Mouse (Mus musculus) liver, embryonic 14.5 days (tissue): Measurements from ENCODE around the gene Ncam1. TPM values are rescaled to one million over a fixed set of nuclear protein-coding genes. Genes with fewer than 3 reads are reported as not detected.

Source experiments
- ATAC-seq: fragments of 200-750 bp; cut with Nextera tagmentation; 2 replicates; pipeline ENCODE4 v1.8.0; 2017; ENCODE audit warnings: moderate number of reproducible peaks, mild to moderate bottlenecking, moderate library complexity; ENCODE audit not compliant: insufficient read depth
- DNase-seq, 3 experiments: peaks; one replicate each; pipeline ENCODE4 v3.0.0-alpha.2; 2012 to 2013; ENCODE audit warnings: low read depth in 3 of 3, low spot score in 3 of 3
- H3K27ac ChIP-seq: fragments of 300-500 bp; sonication (generic); 2 replicates; pipeline ENCODE4 v1.5.1; 2014; ENCODE audit warnings: moderate library complexity, mild to moderate bottlenecking, control low read depth, inconsistent platforms
- H3K27me3 ChIP-seq: fragments of 300-500 bp; sonication (generic); 2 replicates; pipeline ENCODE4 v1.6.1; 2014; ENCODE audit warnings: mild to moderate bottlenecking, low read length, moderate library complexity; ENCODE audit not compliant: control insufficient read depth, insufficient read depth
- H3K36me3 ChIP-seq: fragments of 300-500 bp; sonication (generic); replicated peaks from 2 replicates; pipeline ENCODE4 v1.6.1; 2014; ENCODE audit warnings: low read depth; ENCODE audit not compliant: control insufficient read depth, insufficient read depth
- H3K4me1 ChIP-seq, 2 experiments: fragments of 200-500 bp in 1 of 2; fragments of 300-500 bp in 1 of 2; sonication (generic) in 1 of 2; replicated peaks; 2 replicates each; pipeline ENCODE4 v1.6.1; 2012 to 2014; ENCODE audit warnings: antibody characterized with exemption in 1 of 2, inconsistent platforms in 1 of 2, low read length in 1 of 2; ENCODE audit not compliant: control insufficient read depth in 2 of 2, insufficient read depth in 2 of 2
- H3K4me2 ChIP-seq: fragments of 300-500 bp; sonication (generic); 2 replicates; pipeline ENCODE4 v1.6.1; 2014; ENCODE audit warnings: low read depth, mild to moderate bottlenecking, control low read depth, moderate library complexity
- H3K4me3 ChIP-seq, 2 experiments: fragments of 200-500 bp in 1 of 2; fragments of 300-500 bp in 1 of 2; sonication (generic) in 1 of 2; 2 replicates each; pipeline ENCODE4 v1.5.1; 2012 to 2014; ENCODE audit warnings: low read depth in 2 of 2, low read length in 2 of 2, mild to moderate bottlenecking in 2 of 2, control low read depth in 1 of 2, inconsistent platforms in 1 of 2, moderate library complexity in 1 of 2; ENCODE audit not compliant: insufficient read depth in 1 of 2
- H3K9ac ChIP-seq: fragments of 300-500 bp; sonication (generic); replicated peaks from 2 replicates; pipeline ENCODE4 v1.6.1; 2014; ENCODE audit warnings: mild to moderate bottlenecking, control low read depth, moderate library complexity
- H3K9me3 ChIP-seq: fragments of 300-500 bp; sonication (generic); 2 replicates; pipeline ENCODE4 v1.6.1; 2016; ENCODE audit warnings: low read length, mixed read lengths; ENCODE audit not compliant: control insufficient read depth
- CTCF ChIP-seq: IDR thresholded peaks from 2 replicates; pipeline ENCODE4 v1.5.1; 2016; ENCODE audit warnings: antibody characterized with exemption, low read depth, control low read depth
- EP300 ChIP-seq: IDR thresholded peaks from 2 replicates; pipeline ENCODE4 v1.6.1; 2016; ENCODE audit warnings: antibody characterized with exemption, low read depth
- WGBS: fragments of 180-500 bp; shearing (Covaris S2); extraction: QIAGEN DNeasy Blood & Tissue Kit; methylation state at CpG from one replicate; pipeline ENCODE4 v1.1.7; 2014; ENCODE audit not compliant: insufficient replicate concordance; 5-methylcytosine and 5-hydroxymethylcytosine counted together
- polyA plus RNA-seq, 2 experiments: library from polyadenylated mRNA; depleted of rRNA in 1 of 2; stranded (reverse) in 1 of 2; unstranded in 1 of 2; fragments of >200 nt; fragmentation: Nextera tagmentation in 1 of 2; extraction: Ambion mirVana in 1 of 2; gene quantifications; 2 replicates each; pipeline versions ENCODE4 v1.2.1 to v1.2.3; 2012 to 2014

Ncam1 gene
- polyA plus RNA-seq, 2 experiments, result 0.60 to 1.9 TPM

- WGBS, result 58% methylated on average over 7 of the region's 7 CpGs
Measured at GRCm38 (mm10) chr9:49533455-49533854, 265.3 kb downstream of the Ncam1 start.

GRCm38 (mm10) chr9:49531833-49532232, 266.9 kb downstream of the Ncam1 start:
- Histone ChIP-seq H3K27me3 (no peaks in the 10 kb centered on the region), H3K27ac (no peak overlapping the region), H3K4me2 (no peak overlapping the region), H3K9me3 (no peaks in the 10 kb centered on the region), H3K4me1 (no peaks in the 10 kb centered on the region), H3K36me3 (no peaks in the 10 kb centered on the region), H3K9ac (no peak overlapping the region), H3K4me3 (no peak overlapping the region)
- DNase-seq (no peak), ATAC-seq (no peak)
- no peak for TF ChIP-seq EP300
- TF ChIP-seq CTCF, result no peak
- WGBS, result 68% methylated on average over 6 of the region's 6 CpGs

More at GRCm38 (mm10) chr9:49533455-49533854, 265.3 kb downstream of the Ncam1 start:
- no peak for ATAC-seq
- no peak overlapping the region for H3K9ac ChIP-seq
- H3K36me3 ChIP-seq, result no peaks in the 10 kb centered on the region
- DNase-seq, result no peak
- no peaks in the 10 kb centered on the region for H3K27me3 ChIP-seq
- no peak for TF ChIP-seq CTCF
- TF ChIP-seq EP300, result no peak
- H3K4me3 ChIP-seq, result no peak overlapping the region
- no peak overlapping the region for H3K4me2 ChIP-seq
- H3K27ac ChIP-seq, result no peak overlapping the region
- no peaks in the 10 kb centered on the region for H3K4me1 ChIP-seq
- H3K9me3 ChIP-seq, result no peaks in the 10 kb centered on the region

GRCm38 (mm10) chr9:49531257-49531656, 267.5 kb downstream of the Ncam1 start:
- no peak overlapping the region for H3K27ac ChIP-seq
- no peaks in the 10 kb centered on the region for H3K36me3 ChIP-seq
- DNase-seq (no peak), ATAC-seq (no peak)
- H3K9me3 ChIP-seq, result no peaks in the 10 kb centered on the region
- TF ChIP-seq CTCF, result no peak
- no peak for TF ChIP-seq EP300
- H3K4me1 ChIP-seq, result no peaks in the 10 kb centered on the region
- 35% methylated on average over 7 of the region's 7 CpGs for WGBS
- H3K4me2 ChIP-seq, result no peak overlapping the region
- no peak overlapping the region for H3K4me3 ChIP-seq
- H3K9ac ChIP-seq, result no peak overlapping the region
- no peaks in the 10 kb centered on the region for H3K27me3 ChIP-seq

- DNase-seq, result no peak
- Histone ChIP-seq H3K4me2 (no peak overlapping the region), H3K9ac (no peak overlapping the region; the same call in 1 of the 2 replicates), H3K27me3 (no peaks in the 10 kb centered on the region), H3K4me1 (no peaks in the 10 kb centered on the region), H3K4me3 (no peak overlapping the region), H3K36me3 (no peaks in the 10 kb centered on the region), H3K9me3 (no peaks in the 10 kb centered on the region), H3K27ac (no peak overlapping the region)
- no peak for ATAC-seq
- TF ChIP-seq CTCF, result no peak
- TF ChIP-seq EP300, result no peak
- 41% methylated on average over 4 of the region's 4 CpGs for whole genome bisulfite sequencing
Measured at GRCm38 (mm10) chr9:49530739-49531138, 268.0 kb downstream of the Ncam1 start.

GRCm38 (mm10) chr9:49529366-49529959, 269.3 kb downstream of the Ncam1 start:
- ATAC-seq (no peak), DNase-seq (no peak)
- Histone ChIP-seq H3K36me3 (no peaks in the 10 kb centered on the region), H3K4me1 (no peaks in the 10 kb centered on the region), H3K4me2 (no peak overlapping the region), H3K27ac (no peak overlapping the region), H3K4me3 (no peak overlapping the region), H3K27me3 (no peaks in the 10 kb centered on the region), H3K9me3 (no peaks in the 10 kb centered on the region), H3K9ac (no peak overlapping the region)
- TF ChIP-seq CTCF, result no peak
- no peak for TF ChIP-seq EP300
- 52% methylated on average over 8 of the region's 8 CpGs for WGBS
